Mouse (Mus musculus): ENCODE measurements at regions not wholly inside any gene's neighbourhood (a gene's known extent, or its start where the extent isn't known, plus 50 kb on each side); places are given as distances from the start of the nearest gene placed in this dataset.
"Not testable (repeated sequence)": the region's sequence is repeated elsewhere in the genome, so short reads cannot be mapped to it uniquely, and the experiment has no call there.

DNA sequence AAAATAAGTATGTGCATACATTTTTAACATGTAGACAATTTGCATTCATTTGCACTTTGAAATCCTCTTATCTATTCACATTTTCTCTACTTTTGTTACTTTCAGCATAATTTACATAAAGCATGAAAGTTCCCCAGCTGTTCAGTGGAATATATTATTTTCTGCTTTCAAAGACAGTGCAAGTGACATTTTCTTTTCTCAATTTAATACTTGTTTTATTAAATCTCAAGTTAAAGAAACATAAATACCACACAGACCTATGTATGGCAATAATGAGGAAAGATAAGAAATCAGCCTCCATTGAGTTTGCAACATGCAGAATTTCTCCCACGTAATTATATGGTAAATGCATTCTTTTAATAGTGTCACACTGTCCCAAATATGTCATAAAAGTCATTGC, 1168.1 kb upstream of the Gje1 start:
- DNase-seq (ENCODE audit: low spot score in 2 of 2) = no peak

GRCm38 (mm10) chr10:15868063-15868462, 1150.0 kb upstream of the Gje1 start:
- no peak for DNase-seq (ENCODE audit: low spot score in 2 of 2)

DNA sequence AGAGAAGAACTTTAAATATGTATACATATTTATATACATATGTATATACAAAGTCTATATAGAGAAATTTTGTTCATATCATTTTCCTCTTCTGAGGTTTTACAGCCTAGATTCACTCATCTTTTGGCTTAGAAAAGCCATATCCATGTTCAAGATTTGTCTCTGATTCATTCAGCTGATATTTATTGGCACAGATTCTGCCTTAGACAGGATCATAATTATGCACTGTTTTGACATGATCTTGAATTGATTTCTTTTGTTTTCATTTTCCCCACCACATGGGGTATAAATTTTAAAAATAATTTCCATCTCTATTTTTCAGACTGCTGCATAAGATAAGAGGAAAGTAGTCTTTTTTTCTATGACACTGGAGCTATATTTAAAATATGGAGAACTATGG, 1148.9 kb upstream of the Gje1 start:
- DNase-seq (ENCODE audit: low spot score in 2 of 2) = peak in 1 of 2 experiments; percentile 1

- DNase-seq (ENCODE audit: low spot score in 2 of 2) = no peak
These were observed 1123.4 kb upstream of the Gje1 start for GRCm38 (mm10) chr10:15841381-15841780.

DNA sequence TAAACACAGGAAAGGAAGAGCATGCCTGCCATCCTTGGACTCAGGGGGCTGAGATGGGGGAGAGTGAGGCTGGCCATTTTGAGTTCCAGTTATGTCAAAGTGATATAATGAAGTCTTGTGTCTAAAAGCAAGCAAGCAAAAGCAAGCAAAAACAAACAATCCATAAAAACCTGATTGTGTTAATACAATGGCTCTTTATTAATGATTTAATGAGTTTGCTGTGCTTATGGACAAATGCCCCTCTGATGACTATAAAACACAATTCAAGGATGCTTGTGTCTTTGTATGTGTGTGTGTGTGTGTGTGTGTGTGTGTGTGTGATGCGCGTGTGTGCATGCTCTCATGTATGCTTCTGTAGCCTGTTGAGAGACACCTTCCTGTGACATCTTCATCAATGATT, 1114.3 kb upstream of the Gje1 start:
- DNase-seq (ENCODE audit: low spot score in 2 of 2) = no peak

DNA sequence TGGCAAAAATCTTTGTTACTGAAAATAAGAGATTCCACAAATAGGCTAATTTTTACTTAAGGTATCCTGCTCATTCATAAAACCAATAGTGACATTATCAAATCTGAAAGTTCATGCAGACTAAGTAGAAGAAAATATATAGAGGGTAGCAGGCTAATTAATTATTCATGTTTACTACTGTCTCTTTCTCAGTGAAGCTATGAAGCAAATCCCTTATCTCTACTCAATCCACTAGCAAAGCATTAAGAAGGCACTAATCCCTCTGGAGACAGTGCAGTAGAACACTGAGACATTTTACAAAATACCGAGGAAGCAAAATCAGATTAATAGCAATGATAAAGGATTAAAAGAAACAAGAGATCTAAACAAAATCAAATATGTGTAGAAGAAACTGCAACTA, 1107.4 kb upstream of the Gje1 start:
- no peak for DNase-seq (ENCODE audit: low spot score in 2 of 2)

GRCm38 (mm10) chr10:15807271-15807670, 1089.3 kb upstream of the Gje1 start:
- no peak for DNase-seq (ENCODE audit: low spot score in 2 of 2)

- no peak for DNase-seq (ENCODE audit: low spot score in 2 of 2)
These were observed 1087.8 kb upstream of the Gje1 start for GRCm38 (mm10) chr10:15805791-15806190.

- not testable (repeated sequence) for DNase-seq (ENCODE audit: low spot score in 2 of 2)
These were observed 1075.2 kb upstream of the Gje1 start for GRCm38 (mm10) chr10:15793185-15793584.

DNA sequence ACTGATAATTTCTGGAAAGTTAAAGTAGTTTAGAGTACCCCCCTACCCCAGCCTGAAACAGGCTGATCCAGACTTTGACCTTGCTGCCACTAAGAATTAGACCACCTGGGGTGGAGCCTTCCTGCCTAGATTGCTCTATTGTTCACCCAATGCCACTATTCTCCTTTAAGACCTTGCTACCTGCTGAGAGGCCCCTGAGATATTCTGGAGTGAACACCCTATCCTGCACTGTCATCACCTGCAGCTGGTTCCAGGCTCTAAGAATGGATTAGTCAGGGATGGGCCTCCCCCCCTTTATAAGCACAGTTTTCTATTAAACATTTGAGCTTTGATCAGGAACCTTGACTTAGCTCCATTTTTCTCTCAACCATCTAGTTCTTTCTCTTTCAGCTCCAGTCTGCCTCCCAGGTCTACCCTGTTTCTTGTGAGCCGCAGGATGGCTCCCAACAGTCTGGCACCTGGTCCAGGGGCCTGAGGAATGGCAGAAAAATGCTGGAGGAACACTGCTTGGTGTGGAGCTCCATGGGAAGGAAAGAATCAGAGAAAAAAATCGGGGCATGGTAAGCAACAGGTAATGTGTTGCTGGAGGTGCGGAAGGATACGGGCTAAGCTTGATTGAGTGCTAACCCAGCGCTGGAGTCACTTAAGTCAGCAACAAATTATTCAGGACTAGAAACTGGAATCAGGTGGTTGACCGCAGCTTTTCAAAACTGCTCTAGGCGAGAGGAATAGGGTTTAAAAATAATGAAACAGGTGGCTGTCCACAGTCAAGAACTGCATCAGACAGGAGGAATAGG, 1073.7 kb upstream of the Gje1 start:
- DNase-seq (ENCODE audit: low spot score in 2 of 2) = no peak

DNA sequence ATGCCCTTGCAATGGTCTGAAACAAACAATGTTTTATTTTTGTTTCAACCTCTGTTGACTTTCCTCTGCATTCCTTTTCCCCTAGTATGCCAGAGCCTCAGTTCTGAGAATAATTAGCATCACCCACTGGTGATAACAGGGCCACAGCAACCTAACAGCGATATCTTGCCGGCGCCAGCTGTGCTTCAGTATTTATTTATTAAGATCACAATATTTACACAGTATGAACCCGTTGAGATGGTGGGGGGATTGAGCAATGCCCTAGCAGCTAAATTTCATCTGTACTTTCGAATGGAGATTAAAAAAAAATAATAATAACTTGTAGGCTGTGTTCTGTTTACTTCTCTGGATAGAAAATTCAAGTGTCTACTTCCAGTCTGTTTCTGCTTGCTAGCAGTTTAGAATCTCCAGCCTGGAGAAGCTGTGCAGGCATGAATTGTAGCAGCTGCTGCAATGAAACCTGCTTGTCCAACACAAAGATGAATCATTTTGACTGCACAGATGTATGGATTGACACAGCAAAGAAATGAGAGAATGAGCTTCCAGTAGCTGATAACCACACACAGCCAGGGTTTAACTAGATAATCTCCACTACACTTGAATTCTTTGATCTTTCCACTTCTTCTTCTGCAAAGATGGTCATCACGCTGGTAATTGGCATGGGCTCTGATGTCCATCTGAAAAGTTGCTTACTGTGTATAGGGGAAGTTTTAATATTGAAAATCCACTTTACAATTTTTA, 1042.1 kb upstream of the Gje1 start:
- peak in 1 of 2 experiments; percentile 4 for DNase-seq (ENCODE audit: low spot score in 2 of 2)

GRCm38 (mm10) chr10:15759576-15759975, 1041.6 kb upstream of the Gje1 start:
- no peak for DNase-seq (ENCODE audit: low spot score in 2 of 2)

GRCm38 (mm10) chr10:15757503-15757902, 1039.5 kb upstream of the Gje1 start:
- no peak for DNase-seq (ENCODE audit: low spot score in 2 of 2)

GRCm38 (mm10) chr10:15746866-15747265, 1028.9 kb upstream of the Gje1 start:
- no peak for DNase-seq (ENCODE audit: low spot score in 2 of 2)

DNA sequence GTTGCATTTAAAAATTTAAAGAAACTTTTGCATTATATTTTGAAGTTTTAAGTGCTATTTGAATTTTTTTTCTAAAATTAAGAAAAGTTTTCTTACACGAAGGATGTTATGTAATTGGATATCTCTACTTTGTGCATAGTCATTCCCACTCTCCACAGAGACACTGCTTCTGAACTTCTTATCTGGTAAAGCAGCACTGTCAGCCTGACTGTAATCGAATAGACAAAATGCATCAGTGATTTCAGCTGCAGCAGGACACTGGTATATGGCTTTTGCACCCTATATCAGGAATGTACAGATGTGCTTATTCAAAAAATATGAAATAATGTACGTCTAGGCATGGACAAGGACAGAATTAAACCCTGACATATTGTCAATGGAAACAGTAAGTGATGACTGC, 1020.6 kb upstream of the Gje1 start:
- no peak for DNase-seq (ENCODE audit: low spot score in 2 of 2)

GRCm38 (mm10) chr10:15731318-15731717, 1013.3 kb upstream of the Gje1 start:
- no peak for DNase-seq (ENCODE audit: low spot score in 2 of 2)

GRCm38 (mm10) chr10:15697946-15698345, 979.9 kb upstream of the Gje1 start:
- no peak for DNase-seq (ENCODE audit: low spot score in 2 of 2)

- no peak for DNase-seq (ENCODE audit: low spot score in 2 of 2)
These were observed 979.0 kb upstream of the Gje1 start for GRCm38 (mm10) chr10:15697050-15697449.

- not testable (repeated sequence) for DNase-seq (ENCODE audit: low spot score in 2 of 2)
These were observed 953.6 kb upstream of the Gje1 start for GRCm38 (mm10) chr10:15671638-15672037.

All from layer of hippocampus, postnatal 14 days (tissue).